Mouse (Mus musculus) limb, embryonic 11.5 days (tissue): ENCODE measurements around the gene Calu. TPM values are rescaled to one million over a fixed set of nuclear protein-coding genes. Genes with fewer than 3 reads are reported as not detected.

Experiments used
- ATAC-seq: fragments of 200-750 bp; cut with Nextera tagmentation; 2 replicates; pipeline ENCODE4 v1.8.0; 2017; ENCODE audit warnings: low read depth; ENCODE audit not compliant: insufficient number of reproducible peaks, low FRiP score, low TSS enrichment
- DNase-seq: peaks from one replicate; pipeline ENCODE4 v3.0.0-alpha.2; 2015; ENCODE audit warnings: low spot score
- H3K27ac ChIP-seq: fragments of 300-500 bp; sonication (generic); replicated peaks from 2 replicates; pipeline ENCODE4 v1.5.1; 2014; ENCODE audit warnings: low read depth, mild to moderate bottlenecking, low read length
- H3K27me3 ChIP-seq: fragments of 300-500 bp; sonication (generic); 2 replicates; pipeline ENCODE4 v1.6.1; 2014; ENCODE audit warnings: mild to moderate bottlenecking, low read length, mixed read lengths; ENCODE audit not compliant: control insufficient read depth, insufficient read depth
- H3K36me3 ChIP-seq: fragments of 300-500 bp; sonication (generic); 2 replicates; pipeline ENCODE4 v1.6.1; 2014; ENCODE audit warnings: mild to moderate bottlenecking, low read length, moderate library complexity, mixed read lengths; ENCODE audit not compliant: control insufficient read depth, insufficient read depth
- H3K4me1 ChIP-seq: fragments of 300-500 bp; sonication (generic); 2 replicates; pipeline ENCODE4 v1.6.1; 2014; ENCODE audit warnings: low read length, mixed read lengths; ENCODE audit not compliant: control insufficient read depth, insufficient read depth
- H3K4me2 ChIP-seq: fragments of 300-500 bp; sonication (generic); 2 replicates; pipeline ENCODE4 v1.6.1; 2014; ENCODE audit warnings: low read depth, mild to moderate bottlenecking, moderate library complexity; ENCODE audit not compliant: severe bottlenecking
- H3K4me3 ChIP-seq: fragments of 300-500 bp; sonication (generic); 2 replicates; pipeline ENCODE4 v1.5.1; 2014; ENCODE audit warnings: low read depth, low read length
- H3K9ac ChIP-seq: fragments of 300-500 bp; sonication (generic); 2 replicates; pipeline ENCODE4 v1.6.1; 2014; ENCODE audit warnings: mild to moderate bottlenecking, low read length
- H3K9me3 ChIP-seq: fragments of 300-500 bp; sonication (generic); 2 replicates; pipeline ENCODE4 v1.6.1; 2016; ENCODE audit warnings: low read length; ENCODE audit not compliant: control insufficient read depth
- WGBS: fragments of 180-500 bp; shearing (Covaris S2); extraction: QIAGEN DNeasy Blood & Tissue Kit; methylation state at CpG from one replicate; pipeline ENCODE4 v1.1.7; 2014; 5-methylcytosine and 5-hydroxymethylcytosine counted together
- microRNA-seq: library from miRNA; unstranded; fragments of <30 nt; microRNA quantifications from one replicate; pipeline ENCODE4, GENCODE M21; 2016
- polyA plus RNA-seq: library from polyadenylated mRNA; unstranded; fragments of >200 nt; fragmentation: Nextera tagmentation; extraction: Ambion mirVana; gene quantifications from 2 replicates; pipeline ENCODE4 v1.2.1, GENCODE M21; 2014

Calu gene
- polyA plus RNA-seq, 1 experiment from 2014 or later = 308 TPM

DNA sequence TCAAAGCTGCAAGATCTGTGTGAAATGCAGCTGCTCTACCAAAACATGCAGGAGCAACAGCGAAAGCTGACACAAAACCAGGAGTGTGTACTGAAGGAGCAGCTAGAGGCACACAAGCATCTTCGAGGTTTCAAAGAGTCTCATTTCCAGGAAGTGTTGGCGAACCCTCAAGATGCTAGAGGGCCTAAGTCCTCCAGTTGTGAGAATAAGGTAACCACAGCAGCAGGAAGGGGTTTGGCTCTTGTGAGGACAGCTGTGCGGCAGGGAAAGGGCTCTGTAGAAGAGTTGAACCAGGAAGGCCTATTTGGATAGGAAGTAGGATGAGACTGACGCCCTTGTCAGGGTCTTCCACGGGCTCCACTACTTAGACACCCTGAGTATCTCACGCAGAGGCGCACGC is 67.6 kb downstream of the Calu start:
- no peak overlapping the region for H3K9ac ChIP-seq
- H3K36me3 ChIP-seq = peaks cover 5% of the 10 kb centered on the region
- no peaks in the 10 kb centered on the region for H3K9me3 ChIP-seq
- 81% methylated on average over 9 of the region's 9 CpGs for WGBS
- no peak overlapping the region for H3K27ac ChIP-seq
- H3K4me2 ChIP-seq = no peak overlapping the region
- H3K27me3 ChIP-seq = no peaks in the 10 kb centered on the region
- ATAC-seq (no peak), DNase-seq (no peak)
- no peak overlapping the region for H3K4me3 ChIP-seq
- H3K4me1 ChIP-seq = no peaks in the 10 kb centered on the region

GRCm38 (mm10) chr6:29420596-29420995 is 72.7 kb downstream of the Calu start:
- Histone ChIP-seq H3K27ac (no peak overlapping the region), H3K4me1 (no peaks in the 10 kb centered on the region), H3K9ac (no peak overlapping the region), H3K4me3 (no peak overlapping the region), H3K27me3 (no peaks in the 10 kb centered on the region), H3K9me3 (no peaks in the 10 kb centered on the region), H3K4me2 (no peak overlapping the region), H3K36me3 (no peaks in the 10 kb centered on the region)
- WGBS = 87% methylated on average over 2 of the region's 2 CpGs
- no peak for DNase-seq
- no peak for ATAC-seq

DNA sequence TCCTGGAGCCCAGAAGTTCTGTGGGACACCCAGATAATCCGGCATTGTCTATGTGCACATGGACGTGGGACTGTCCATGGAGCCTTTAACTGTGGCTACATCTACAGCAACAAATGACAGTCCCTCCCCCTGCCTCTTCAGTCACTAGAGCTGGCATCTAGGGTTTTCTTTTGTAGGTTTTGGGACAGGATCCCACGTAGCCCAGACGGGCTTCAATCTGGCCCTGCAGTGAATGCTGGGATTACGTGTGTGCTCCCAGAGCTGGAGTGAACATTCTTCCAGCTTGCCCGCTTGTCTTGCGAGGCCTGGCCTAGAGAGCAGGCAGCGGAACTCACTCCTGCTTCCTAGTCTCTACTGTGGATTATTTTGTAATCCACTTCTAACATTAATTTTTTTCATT is 77.2 kb downstream of the Calu start:
- no peaks in the 10 kb centered on the region for H3K9me3 ChIP-seq
- DNase-seq (no peak), ATAC-seq (no peak)
- no peak overlapping the region for H3K9ac ChIP-seq
- no peak overlapping the region for H3K4me2 ChIP-seq
- H3K27ac ChIP-seq = no peak overlapping the region
- H3K4me3 ChIP-seq = no peak overlapping the region
- H3K27me3 ChIP-seq = no peaks in the 10 kb centered on the region
- 89% methylated on average over 8 of the region's 8 CpGs for WGBS
- 0 out of 2 replicates have a peak, but pooled peaks cover 2% of the 10 kb centered on the region for H3K4me1 ChIP-seq
- H3K36me3 ChIP-seq = no peaks in the 10 kb centered on the region

- Histone ChIP-seq H3K4me2 (no peak overlapping the region), H3K4me3 (no peak overlapping the region), H3K27me3 (no peaks in the 10 kb centered on the region), H3K9me3 (no peaks in the 10 kb centered on the region), H3K4me1 (0 out of 2 replicates have a peak, but pooled peaks cover 2% of the 10 kb centered on the region), H3K36me3 (no peaks in the 10 kb centered on the region), H3K9ac (no peak overlapping the region), H3K27ac (no peak overlapping the region)
- ATAC-seq (no peak), DNase-seq (no peak)
- WGBS = 74% methylated on average over 6 of the region's 6 CpGs
These were observed 78.5 kb downstream of the Calu start for GRCm38 (mm10) chr6:29426331-29426730.

Small RNAs within 50 kb of the gene (microRNA-seq; reads per million reads assigned to microRNA genes)
- gene Gm26220 (not detected), gene Gm44354 (not detected)

Other genes with a start within 250 kb of the Calu start
- gene Rbm28, start 183.1 kb upstream of the Calu start, polyA plus RNA-seq = 70.3 and 74.9 TPM in 2 replicates
- 1.2 TPM in 2 replicates for gene Prrt4, start 168.5 kb upstream of the Calu start, polyA plus RNA-seq
- 40.8 and 50.1 TPM in 2 replicates for gene Impdh1, start 131.7 kb upstream of the Calu start, polyA plus RNA-seq
- gene Hilpda, start 75.6 kb upstream of the Calu start, polyA plus RNA-seq = 41.6 and 43.0 TPM in 2 replicates
- gene Fam71f2, start 68.5 kb upstream of the Calu start, polyA plus RNA-seq = 0.33 and 0.81 TPM in 2 replicates
- gene Fam71f1, start 28.9 kb upstream of the Calu start, polyA plus RNA-seq = 0.11 TPM in 1 of 2 replicates, not detected in the other
- 0.24 TPM in 2 replicates for gene Opn1sw, start 40.4 kb downstream of the Calu start, polyA plus RNA-seq
- gene Ccdc136, start 48.2 kb downstream of the Calu start, polyA plus RNA-seq = 37.1 and 37.3 TPM in 2 replicates
- gene Flnc, start 85.2 kb downstream of the Calu start, polyA plus RNA-seq = 2.5 and 3.1 TPM in 2 replicates
- 182 and 198 TPM in 2 replicates for gene Atp6v1f, start 119.6 kb downstream of the Calu start, polyA plus RNA-seq
- not detected in 2 replicates for gene Atp6v1fnb, start 123.4 kb downstream of the Calu start, polyA plus RNA-seq
- 25.7 and 32.2 TPM in 2 replicates for gene Kcp, start 159.9 kb downstream of the Calu start, polyA plus RNA-seq
- 1.4 and 2.1 TPM in 2 replicates for gene Irf5, start 178.6 kb downstream of the Calu start, polyA plus RNA-seq